Mouse (Mus musculus): ENCODE results near the gene Col24a1. TPM values are rescaled to one million over a fixed set of nuclear protein-coding genes. Genes with fewer than 3 reads are reported as not detected.

Col24a1 gene
- polyA plus RNA-seq, 1 experiment from 2014 or later, result 0.85 TPM

DNA sequence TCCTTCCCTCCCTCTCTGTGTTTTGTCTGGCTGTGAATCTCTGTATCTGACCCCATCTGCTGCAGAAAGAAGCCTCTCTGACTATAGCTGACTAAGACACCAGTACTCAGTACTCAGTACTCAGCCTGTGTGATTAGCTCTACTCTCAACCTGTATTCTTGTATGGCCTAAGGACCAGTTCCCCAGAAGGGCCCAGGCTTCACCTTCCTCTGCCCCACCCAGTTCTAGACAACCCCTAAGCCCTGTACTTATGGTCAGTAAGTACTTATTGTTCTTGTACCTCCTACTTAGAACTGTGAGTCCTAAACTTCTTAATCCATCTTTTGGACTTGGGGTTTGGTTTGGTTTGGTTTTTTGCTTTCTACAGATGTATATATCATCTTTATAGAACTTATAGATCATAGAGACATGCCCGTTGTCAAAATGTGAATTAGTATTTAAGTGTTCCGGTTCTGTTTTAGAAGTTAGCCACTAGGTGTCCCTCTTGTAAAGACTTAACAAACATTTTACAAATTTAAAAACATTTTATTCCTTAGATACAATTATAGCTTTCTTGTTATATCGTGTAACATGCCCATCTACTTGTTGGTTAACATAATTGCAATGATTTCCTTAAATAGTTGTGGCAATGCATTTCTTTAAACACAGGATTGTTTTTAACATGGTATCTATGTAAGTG, 291.4 kb downstream of the Col24a1 start:
- WGBS, result 72% methylated on average over 3 of the region's 3 CpGs
- peaks cover 54% of the 10 kb centered on the region for H3K36me3 ChIP-seq

DNA sequence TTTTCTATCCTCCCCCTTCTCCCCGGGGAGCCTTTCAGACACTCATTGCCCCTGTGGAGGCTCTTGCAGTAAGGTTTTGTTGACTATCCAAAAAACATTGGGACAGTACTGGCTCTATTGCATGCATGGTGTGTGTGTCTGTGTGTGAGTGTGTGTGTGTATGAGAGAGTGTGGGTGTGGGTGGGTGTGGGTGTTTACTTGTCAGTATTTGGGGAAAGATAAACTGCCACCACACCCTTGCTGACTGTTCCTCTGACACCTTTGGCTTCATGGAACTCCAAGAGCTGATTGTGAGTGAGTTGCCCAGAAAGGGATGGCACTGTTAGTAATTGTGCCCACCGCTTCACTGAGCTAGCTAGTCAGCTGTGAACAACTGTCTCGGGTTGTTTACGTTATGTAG, 298.3 kb downstream of the Col24a1 start:
- Histone ChIP-seq H3K4me2 (replicated peaks) (no peak overlapping the region), H3K27ac (no peak overlapping the region), H3K4me3 (no peak overlapping the region), H3K9ac (no peak overlapping the region), H3K4me1 (no peaks in the 10 kb centered on the region), H3K27me3 (no peaks in the 10 kb centered on the region), H3K36me3 (peaks cover 54% of the 10 kb centered on the region), H3K9me3 (replicated peaks) (no peaks in the 10 kb centered on the region)
- WGBS, result 92% methylated on average over 4 of the region's 4 CpGs
- ATAC-seq (ENCODE audit: low FRiP score), result no peak

More for the DNA sequence above, 291.4 kb downstream of the Col24a1 start:
- Histone ChIP-seq H3K27ac (no peak overlapping the region), H3K9me3 (replicated peaks) (no peaks in the 10 kb centered on the region), H3K9ac (no peak overlapping the region), H3K4me1 (no peaks in the 10 kb centered on the region), H3K4me3 (no peak overlapping the region), H3K27me3 (no peaks in the 10 kb centered on the region), H3K4me2 (replicated peaks) (no peak overlapping the region)
- no peak for ATAC-seq (ENCODE audit: low FRiP score)

DNA sequence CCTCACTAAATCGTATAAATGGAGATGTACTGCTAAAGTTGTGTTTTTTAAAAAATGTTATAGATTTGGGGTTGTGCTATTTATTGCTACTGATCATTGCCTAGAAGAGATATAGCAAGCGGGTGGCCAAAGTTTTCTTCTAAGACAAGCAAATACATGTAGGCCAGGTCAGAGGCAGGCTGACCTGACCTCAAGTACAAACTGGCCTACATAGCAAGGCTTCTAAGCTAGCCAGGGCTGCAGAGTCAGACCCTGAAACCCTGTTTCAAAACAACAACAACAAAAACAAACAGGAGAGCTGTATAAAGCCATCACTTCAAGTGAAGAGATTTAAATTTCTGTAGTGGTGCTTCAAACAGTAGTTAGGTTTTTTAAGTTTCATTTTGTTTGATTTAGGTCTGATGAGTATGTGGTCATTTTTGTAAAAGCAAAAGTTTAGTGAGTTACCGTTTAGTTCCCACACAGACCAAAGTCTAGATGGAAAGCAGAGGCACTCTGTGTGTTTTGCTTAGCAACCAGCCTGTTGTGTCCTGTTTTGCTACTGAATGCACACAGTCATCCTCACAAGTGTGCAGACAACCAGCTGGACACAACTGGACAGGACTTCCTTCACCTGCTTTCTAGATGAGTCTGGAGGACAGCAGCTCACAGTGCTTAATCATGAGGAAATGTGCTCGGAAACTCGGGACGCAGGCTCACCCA, 299.7 kb downstream of the Col24a1 start:
- Histone ChIP-seq H3K36me3 (peaks cover 45% of the 10 kb centered on the region), H3K27ac (no peak overlapping the region), H3K4me1 (no peaks in the 10 kb centered on the region), H3K9me3 (replicated peaks) (no peaks in the 10 kb centered on the region), H3K4me2 (replicated peaks) (no peak overlapping the region), H3K27me3 (no peaks in the 10 kb centered on the region), H3K4me3 (no peak overlapping the region), H3K9ac (no peak overlapping the region)
- WGBS, result 93% methylated on average over 6 of the region's 6 CpGs
- ATAC-seq (ENCODE audit: low FRiP score), result no peak

DNA sequence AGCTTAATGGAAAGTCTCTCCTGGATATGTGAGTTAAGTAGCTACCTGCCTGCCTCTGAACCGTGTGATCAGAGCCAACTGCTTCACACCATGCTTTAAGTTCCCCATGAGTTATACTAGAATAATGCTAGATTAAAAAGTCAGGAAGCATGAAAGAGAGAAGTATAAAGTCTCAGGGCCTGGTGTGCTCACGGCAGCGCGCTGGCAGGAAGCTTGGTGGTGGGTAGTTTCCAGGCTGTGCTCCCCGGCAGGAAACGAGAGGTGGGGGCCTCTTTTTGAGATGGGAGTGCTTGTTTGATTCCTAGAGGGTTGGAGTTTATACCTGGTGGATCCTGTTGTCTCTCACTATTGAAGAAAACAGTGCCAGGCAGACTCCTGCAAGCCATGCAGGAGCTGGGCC, 303.1 kb downstream of the Col24a1 start:
- no peak overlapping the region for H3K4me2 ChIP-seq (replicated peaks)

DNA sequence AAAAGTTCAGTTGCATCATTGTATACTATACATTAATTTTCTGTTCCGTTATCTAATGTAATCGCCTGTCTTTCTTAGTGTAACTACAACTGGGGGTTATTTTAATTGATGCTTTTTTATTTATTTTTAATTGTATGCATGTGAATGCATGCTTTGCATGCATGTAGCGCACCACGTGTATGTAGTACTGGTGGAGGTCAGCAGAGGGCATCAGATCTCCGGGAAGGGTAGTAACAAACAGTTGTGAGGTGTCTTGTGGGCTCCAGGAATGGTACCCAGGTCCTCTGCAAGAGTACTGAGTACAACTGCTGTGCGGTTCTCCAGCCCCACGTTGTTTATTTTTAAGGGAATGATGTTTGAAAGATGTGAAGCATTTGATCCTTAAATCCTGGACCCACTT, 306.8 kb downstream of the Col24a1 start:
- Histone ChIP-seq H3K27me3 (no peaks in the 10 kb centered on the region), H3K27ac (no peak overlapping the region), H3K4me1 (no peaks in the 10 kb centered on the region), H3K4me2 (replicated peaks) (no peak overlapping the region), H3K36me3 (peaks cover 72% of the 10 kb centered on the region), H3K4me3 (no peak overlapping the region), H3K9ac (no peak overlapping the region), H3K9me3 (replicated peaks) (0 out of 2 replicates have a peak, but pooled peaks cover 4% of the 10 kb centered on the region)
- ATAC-seq (ENCODE audit: low FRiP score), result no peak
- WGBS, result 96% methylated on average over 7 of the region's 7 CpGs

More for the DNA sequence above, 303.1 kb downstream of the Col24a1 start:
- no peak overlapping the region for H3K4me3 ChIP-seq
- no peaks in the 10 kb centered on the region for H3K27me3 ChIP-seq
- 92% methylated on average over 6 of the region's 6 CpGs for WGBS
- ATAC-seq (ENCODE audit: low FRiP score), result no peak
- peaks cover 66% of the 10 kb centered on the region for H3K36me3 ChIP-seq
- no peak overlapping the region for H3K27ac ChIP-seq
- 0 out of 2 replicates have a peak, but pooled peaks cover 4% of the 10 kb centered on the region for H3K9me3 ChIP-seq (replicated peaks)
- H3K4me1 ChIP-seq, result no peaks in the 10 kb centered on the region
- no peak overlapping the region for H3K9ac ChIP-seq

DNA sequence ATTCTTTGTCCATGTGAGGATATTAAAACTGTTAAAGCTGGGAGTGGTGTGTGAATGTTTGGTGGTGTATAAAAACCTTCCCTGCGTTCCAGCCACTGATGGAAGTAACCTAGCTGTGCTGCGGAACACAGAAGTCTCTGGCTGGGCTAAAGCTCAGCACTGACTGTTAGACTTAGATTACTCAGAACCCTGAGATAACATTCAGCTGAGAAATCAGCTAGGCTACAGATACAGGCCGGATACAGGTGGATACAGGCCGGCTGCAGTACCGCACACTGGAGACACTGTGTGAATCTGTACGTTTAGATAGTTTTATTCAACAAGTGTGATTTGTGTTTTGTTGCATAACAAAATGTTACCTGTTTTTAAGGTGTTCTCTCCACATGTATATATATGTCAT, 308.5 kb downstream of the Col24a1 start:
- no peaks in the 10 kb centered on the region for H3K27me3 ChIP-seq
- H3K36me3 ChIP-seq, result peaks cover 75% of the 10 kb centered on the region
- WGBS, result 93% methylated on average over 6 of the region's 6 CpGs
- H3K9ac ChIP-seq, result no peak overlapping the region
- H3K4me2 ChIP-seq (replicated peaks), result no peak overlapping the region
- ATAC-seq (ENCODE audit: low FRiP score), result no peak
- H3K4me3 ChIP-seq, result no peak overlapping the region
- H3K9me3 ChIP-seq (replicated peaks), result 0 out of 2 replicates have a peak, but pooled peaks cover 4% of the 10 kb centered on the region
- no peak overlapping the region for H3K27ac ChIP-seq
- H3K4me1 ChIP-seq, result no peaks in the 10 kb centered on the region

DNA sequence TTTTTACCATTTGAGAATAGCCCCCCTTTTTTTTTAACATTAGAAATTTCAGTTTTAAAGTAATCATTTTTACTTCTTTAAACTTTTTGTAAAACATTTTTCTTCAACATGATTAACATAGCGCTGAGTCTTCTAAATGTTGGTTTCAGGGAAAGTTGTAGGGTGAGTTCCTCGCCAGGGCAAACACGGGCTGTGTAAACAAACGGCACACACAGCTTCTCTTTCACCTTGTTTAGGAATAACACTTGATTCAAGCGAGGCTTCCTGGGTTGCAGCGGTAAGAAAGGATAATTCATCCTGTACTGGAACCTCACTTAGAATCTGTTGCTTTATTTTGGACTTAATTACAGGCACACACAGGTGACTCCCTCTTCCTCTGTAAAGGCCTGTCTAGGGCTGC, 309.1 kb downstream of the Col24a1 start:
- WGBS, result 73% methylated on average over 6 of the region's 6 CpGs
- Histone ChIP-seq H3K36me3 (peaks cover 75% of the 10 kb centered on the region), H3K27me3 (no peaks in the 10 kb centered on the region), H3K27ac (no peak overlapping the region), H3K4me1 (no peaks in the 10 kb centered on the region), H3K4me3 (no peak overlapping the region), H3K9me3 (replicated peaks) (0 out of 2 replicates have a peak, but pooled peaks cover 4% of the 10 kb centered on the region), H3K4me2 (replicated peaks) (no peak overlapping the region), H3K9ac (no peak overlapping the region)
- no peak for ATAC-seq (ENCODE audit: low FRiP score)

Other genes with a start within 250 kb of the Col24a1 start
- gene Clca2, start 193.0 kb upstream of the Col24a1 start, polyA plus RNA-seq (2016; fragmentation: Nextera tagmentation; extraction: Ambion mirVana), result 0.08 TPM in 2 replicates
- gene Odf2l, start 173.9 kb upstream of the Col24a1 start, polyA plus RNA-seq (2016; fragmentation: Nextera tagmentation; extraction: Ambion mirVana), result 24.8 and 26.6 TPM in 2 replicates

All from hindbrain, embryonic 12.5 days (tissue).